Mouse (Mus musculus) liver, postnatal 0 days (tissue): ENCODE results near the gene Olfr373.

Experiments used
- CTCF ChIP-seq: sonication (generic); IDR thresholded peaks from 2 replicates; pipeline ENCODE4 v1.5.1; 2016; ENCODE audit warnings: antibody characterized with exemption, low read depth
- EP300 ChIP-seq: IDR thresholded peaks from 2 replicates; pipeline ENCODE4 v1.6.1; 2016; ENCODE audit warnings: antibody characterized with exemption, low read depth, mild to moderate bottlenecking

- TF ChIP-seq CTCF (no peak), EP300 (no peak)
These were observed 32.2 kb downstream of the Olfr373 start for GRCm38 (mm10) chr8:72115202-72115601.
